Mouse (Mus musculus) kidney, postnatal 10 days (tissue): ENCODE data around the gene Bcl11b.

Experiments
- DNase-seq: peaks from one replicate; pipeline ENCODE4 v3.0.0; 2021; ENCODE audit warnings: mixed read lengths

Gene Bcl11b

GRCm38 (mm10) chr12:108003483-108003882 is at the start of gene Bcl11b:
Bcl11b (minus strand) TSS chr12:108003602.
- no peak for DNase-seq

- DNase-seq, result no peak
Measured at GRCm38 (mm10) chr12:108050996-108051395, 47.6 kb upstream of the Bcl11b start.

GRCm38 (mm10) chr12:108049625-108050024 is 46.2 kb upstream of the Bcl11b start:
- peak; percentile 36 for DNase-seq

GRCm38 (mm10) chr12:108042239-108042571 is 38.8 kb upstream of the Bcl11b start:
- DNase-seq, result no peak

GRCm38 (mm10) chr12:108041571-108042238 is 38.3 kb upstream of the Bcl11b start:
- DNase-seq, result peak; percentile 91

- DNase-seq, result no peak
Measured at GRCm38 (mm10) chr12:108037446-108037845, 34.0 kb upstream of the Bcl11b start.

GRCm38 (mm10) chr12:108035412-108036078 is 32.1 kb upstream of the Bcl11b start:
- DNase-seq, result peak; percentile 75

GRCm38 (mm10) chr12:108022835-108023615 is 19.6 kb upstream of the Bcl11b start:
- DNase-seq, result no peak

- DNase-seq, result no peak
Measured at GRCm38 (mm10) chr12:108012003-108012402, 8.6 kb upstream of the Bcl11b start.

- DNase-seq, result no peak
Measured at GRCm38 (mm10) chr12:108010346-108010745, 6.9 kb upstream of the Bcl11b start.

- no peak for DNase-seq
Measured at GRCm38 (mm10) chr12:108009156-108009555, 5.8 kb upstream of the Bcl11b start.

- DNase-seq, result peak; percentile 75
Measured at GRCm38 (mm10) chr12:108005816-108006626, 2.6 kb upstream of the Bcl11b start.

- no peak for DNase-seq
Measured at GRCm38 (mm10) chr12:108005488-108005800, 2.0 kb upstream of the Bcl11b start.

GRCm38 (mm10) chr12:108004701-108005487 is 1.5 kb upstream of the Bcl11b start:
- peak; percentile 32 for DNase-seq

- peak; percentile 85 for DNase-seq
Measured at GRCm38 (mm10) chr12:108003928-108004327, 526 bp upstream of the Bcl11b start.

GRCm38 (mm10) chr12:108002436-108003189 is 789 bp downstream of the Bcl11b start:
- DNase-seq, result peak; percentile 45

GRCm38 (mm10) chr12:108001652-108002340 is 1.6 kb downstream of the Bcl11b start:
- DNase-seq, result peak; percentile 36

GRCm38 (mm10) chr12:108000715-108001080 is 2.7 kb downstream of the Bcl11b start:
- DNase-seq, result no peak

GRCm38 (mm10) chr12:107999751-108000714 is 3.4 kb downstream of the Bcl11b start:
- no peak for DNase-seq

GRCm38 (mm10) chr12:107998746-107999145 is 4.7 kb downstream of the Bcl11b start:
- DNase-seq, result peak; percentile 90
